Mouse (Mus musculus): Measurements from ENCODE around the gene Fgf5. TPM values are rescaled to one million over a fixed set of nuclear protein-coding genes. Genes with fewer than 3 reads are reported as not detected.

Fgf5 gene
- polyA plus RNA-seq, 1 experiment from 2014 or later = 0.44 TPM

DNA sequence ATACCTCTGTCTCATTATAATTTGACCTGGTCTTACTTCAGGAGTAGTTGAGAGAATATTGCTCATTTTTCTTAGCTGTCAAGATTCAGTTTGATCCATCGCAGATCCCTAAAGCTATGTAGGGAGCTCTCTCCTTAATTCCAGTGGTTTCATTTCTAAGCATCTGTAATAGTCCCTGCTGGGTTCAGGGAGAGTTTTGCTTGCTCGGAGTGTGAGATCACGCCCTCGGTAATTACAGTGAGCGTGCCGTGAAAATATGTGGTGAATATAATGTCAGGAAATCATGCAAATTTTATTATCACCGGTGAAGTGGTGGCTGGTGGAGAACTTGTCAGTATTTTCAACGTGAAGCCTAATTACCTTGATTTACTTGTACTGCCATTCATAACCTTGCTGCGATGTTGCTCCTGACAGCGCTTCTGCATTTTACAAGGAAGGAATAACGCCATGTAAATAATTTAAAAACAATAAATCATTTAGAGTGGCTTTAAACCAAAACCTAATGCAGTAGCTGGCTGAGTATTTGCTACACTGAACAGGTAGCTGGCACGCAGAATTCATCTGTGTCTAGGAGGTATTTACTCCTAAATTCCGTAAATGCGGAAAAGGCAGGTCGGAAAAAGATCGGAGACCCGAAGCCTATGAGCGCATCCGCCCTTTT is 38.5 kb downstream of the Fgf5 start:
- peaks cover 33% of the 10 kb centered on the region for H3K27me3 ChIP-seq (ENCODE audit: control insufficient read depth, insufficient read depth, low read length)
- peaks cover 11% of the 10 kb centered on the region; the same call in 1 of the 2 replicates for H3K4me1 ChIP-seq (replicated peaks; ENCODE audit: control insufficient read depth, insufficient read depth, low read length)
- no peaks in the 10 kb centered on the region for H3K9me3 ChIP-seq (ENCODE audit: control insufficient read depth, low read length)
- peak overlapping the region; percentile 25 for H3K4me3 ChIP-seq (replicated peaks; ENCODE audit: low read length)
- DNase-seq (ENCODE audit: low spot score) (peak; percentile 43), ATAC-seq (ENCODE audit: low FRiP score) (no peak)
- 3% methylated on average over 19 of the region's 19 CpGs for WGBS
- H3K27ac ChIP-seq = no peak overlapping the region
- H3K36me3 ChIP-seq (replicated peaks; ENCODE audit: control insufficient read depth, insufficient read depth) = no peaks in the 10 kb centered on the region
- H3K4me2 ChIP-seq (replicated peaks) = peak overlapping the region; percentile 44
- H3K9ac ChIP-seq = no peak overlapping the region

DNA sequence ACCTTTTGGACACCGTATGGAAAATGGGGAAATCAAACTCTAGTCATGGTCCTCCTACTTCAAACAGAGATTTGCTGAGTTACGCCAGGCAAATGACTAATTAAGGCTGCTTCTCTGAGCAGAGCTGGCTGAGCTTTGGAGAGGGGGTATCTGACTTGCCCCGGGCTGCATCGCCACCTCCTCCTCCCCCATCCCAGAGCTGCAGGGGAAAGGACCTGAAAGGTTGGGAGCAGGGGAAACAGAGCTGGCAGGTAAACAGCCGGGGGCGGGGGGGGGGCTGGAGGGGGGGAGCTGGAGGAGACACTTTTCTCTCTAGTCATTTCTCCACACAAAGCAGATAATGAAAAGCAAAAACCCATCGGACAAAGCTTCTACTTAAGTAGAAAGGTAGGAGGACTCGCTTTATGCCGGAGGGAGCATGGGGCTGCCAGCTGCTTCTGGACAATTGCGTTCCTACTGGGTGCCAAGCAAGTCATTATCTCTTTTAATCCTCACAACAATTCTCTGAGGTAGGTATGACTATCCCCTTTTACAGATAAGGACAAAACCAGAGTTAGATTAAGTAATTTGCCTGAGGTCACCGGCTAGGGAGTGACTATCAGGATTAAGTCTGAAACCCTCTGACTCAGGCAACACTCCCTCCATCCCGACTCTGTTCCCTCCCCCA is 39.2 kb downstream of the Fgf5 start:
- 3% methylated on average over 12 of the region's 12 CpGs for WGBS
- no peaks in the 10 kb centered on the region for H3K9me3 ChIP-seq (ENCODE audit: control insufficient read depth, low read length)
- DNase-seq (ENCODE audit: low spot score) = no peak
- peaks cover 11% of the 10 kb centered on the region; the same call in 1 of the 2 replicates for H3K4me1 ChIP-seq (replicated peaks; ENCODE audit: control insufficient read depth, insufficient read depth, low read length)
- peaks cover 33% of the 10 kb centered on the region for H3K27me3 ChIP-seq (ENCODE audit: control insufficient read depth, insufficient read depth, low read length)
- H3K4me3 ChIP-seq (replicated peaks; ENCODE audit: low read length) = peak overlapping the region; percentile 25
- H3K27ac ChIP-seq = no peak overlapping the region
- peak overlapping the region; percentile 44 for H3K4me2 ChIP-seq (replicated peaks)
- no peaks in the 10 kb centered on the region for H3K36me3 ChIP-seq (replicated peaks; ENCODE audit: control insufficient read depth, insufficient read depth)
- no peak overlapping the region for H3K9ac ChIP-seq
- no peak for ATAC-seq (ENCODE audit: low FRiP score)

DNA sequence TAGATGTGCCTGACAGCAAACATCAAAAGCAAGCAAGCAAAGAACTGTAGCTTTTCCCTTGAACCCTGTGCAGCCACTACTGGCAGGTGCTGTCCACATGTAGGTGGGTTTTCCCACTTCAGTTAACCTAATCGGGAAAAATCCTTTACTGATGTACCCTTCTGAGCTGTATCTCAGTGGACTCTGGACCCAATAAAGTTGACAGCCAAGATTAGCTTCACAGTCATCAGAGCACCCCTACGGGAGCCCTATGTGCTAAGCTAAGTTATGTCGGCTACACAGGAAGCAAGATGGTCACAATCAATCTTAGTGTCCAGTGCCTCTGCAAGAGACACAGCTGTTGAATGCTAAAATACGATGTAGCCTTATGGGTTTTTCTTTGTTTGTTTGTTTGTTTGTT is 46.1 kb downstream of the Fgf5 start:
- Histone ChIP-seq H3K9ac (no peak overlapping the region), H3K27ac (no peak overlapping the region), H3K9me3 (ENCODE audit: control insufficient read depth, low read length) (no peaks in the 10 kb centered on the region), H3K4me1 (replicated peaks; ENCODE audit: control insufficient read depth, insufficient read depth, low read length) (no peaks in the 10 kb centered on the region), H3K4me3 (replicated peaks; ENCODE audit: low read length) (no peak overlapping the region), H3K36me3 (replicated peaks; ENCODE audit: control insufficient read depth, insufficient read depth) (no peaks in the 10 kb centered on the region), H3K27me3 (ENCODE audit: control insufficient read depth, insufficient read depth, low read length) (no peaks in the 10 kb centered on the region), H3K4me2 (replicated peaks) (no peak overlapping the region)
- DNase-seq (ENCODE audit: low spot score) (no peak), ATAC-seq (ENCODE audit: low FRiP score) (no peak)
- 90% methylated on average over 4 of the region's 4 CpGs for WGBS

DNA sequence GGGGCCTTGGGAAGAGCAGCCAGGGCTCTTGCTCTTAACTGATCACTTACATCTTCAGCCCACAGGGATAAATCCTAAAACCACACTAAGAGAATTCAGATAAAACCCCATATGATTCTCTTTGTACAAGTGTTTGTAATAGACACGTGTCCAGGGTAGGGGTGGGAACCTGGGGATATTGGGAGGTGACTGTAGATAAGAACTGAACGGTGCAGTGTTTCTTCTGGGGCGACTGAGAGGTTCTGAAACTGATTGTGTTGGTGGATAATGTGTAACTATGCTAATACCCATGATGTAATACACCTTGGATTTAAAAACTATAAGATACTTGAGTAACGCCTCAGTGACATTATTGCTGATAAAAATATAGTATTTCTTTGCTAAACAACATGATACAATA is 51.7 kb downstream of the Fgf5 start:
- ATAC-seq (ENCODE audit: low FRiP score) (no peak), DNase-seq (ENCODE audit: low spot score) (no peak)
- Histone ChIP-seq H3K27me3 (ENCODE audit: control insufficient read depth, insufficient read depth, low read length) (no peaks in the 10 kb centered on the region), H3K36me3 (replicated peaks; ENCODE audit: control insufficient read depth, insufficient read depth) (no peaks in the 10 kb centered on the region), H3K4me2 (replicated peaks) (no peak overlapping the region), H3K9ac (no peak overlapping the region), H3K4me1 (replicated peaks; ENCODE audit: control insufficient read depth, insufficient read depth, low read length) (no peaks in the 10 kb centered on the region; the same call in 1 of the 2 replicates), H3K9me3 (ENCODE audit: control insufficient read depth, low read length) (no peaks in the 10 kb centered on the region), H3K27ac (no peak overlapping the region), H3K4me3 (replicated peaks; ENCODE audit: low read length) (no peak overlapping the region)
- WGBS = 92% methylated on average over 4 of the region's 4 CpGs

DNA sequence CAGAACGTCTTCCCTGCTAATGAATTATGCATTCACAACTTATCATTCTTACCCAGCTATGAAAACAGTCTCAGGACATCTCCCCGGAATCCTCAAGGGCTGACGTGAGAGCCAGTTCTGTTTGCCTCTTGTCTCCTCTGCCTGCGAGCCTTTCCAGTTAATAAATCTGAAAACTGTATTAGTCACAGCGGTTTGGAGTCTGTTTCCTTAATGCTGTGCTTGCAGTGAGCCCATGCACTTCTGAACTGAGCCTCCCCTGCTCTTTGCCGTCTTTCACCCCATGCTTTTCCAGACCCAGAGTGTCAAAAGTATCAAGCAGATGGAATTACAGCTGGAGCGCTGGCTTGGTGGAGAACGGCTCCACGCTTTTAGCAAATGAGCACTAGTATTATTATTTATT is 52.5 kb downstream of the Fgf5 start:
- Histone ChIP-seq H3K9ac (no peak overlapping the region), H3K36me3 (replicated peaks; ENCODE audit: control insufficient read depth, insufficient read depth) (no peaks in the 10 kb centered on the region), H3K27me3 (ENCODE audit: control insufficient read depth, insufficient read depth, low read length) (no peaks in the 10 kb centered on the region), H3K4me1 (replicated peaks; ENCODE audit: control insufficient read depth, insufficient read depth, low read length) (no peaks in the 10 kb centered on the region; the same call in 1 of the 2 replicates), H3K27ac (no peak overlapping the region), H3K9me3 (ENCODE audit: control insufficient read depth, low read length) (no peaks in the 10 kb centered on the region), H3K4me2 (replicated peaks) (peak overlapping the region; percentile 10; the same call in 1 of the 2 replicates), H3K4me3 (replicated peaks; ENCODE audit: low read length) (no peak overlapping the region)
- ATAC-seq (ENCODE audit: low FRiP score) = no peak
- 35% methylated on average over 9 of the region's 9 CpGs for WGBS
- DNase-seq (ENCODE audit: low spot score) = peak; percentile 30

DNA sequence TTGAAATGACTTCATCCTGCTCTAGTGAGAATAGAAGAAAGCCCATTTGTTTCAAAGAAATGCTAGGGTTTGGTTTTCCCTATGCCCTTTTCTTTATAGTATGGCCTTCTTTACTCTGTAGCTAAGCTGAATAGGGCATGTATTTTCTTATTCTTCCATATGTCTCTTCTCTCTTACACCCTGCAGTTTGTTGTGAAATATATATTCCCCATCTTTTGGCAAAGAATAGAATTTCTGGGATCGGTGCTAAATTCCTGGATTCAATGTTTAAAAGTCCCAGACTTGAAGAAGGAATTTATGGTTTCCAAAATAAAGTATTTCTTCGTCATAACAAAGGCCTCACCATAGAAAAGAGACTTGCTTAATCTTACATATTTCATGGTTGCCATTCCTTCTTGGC is 72.6 kb downstream of the Fgf5 start:
- 90% methylated on average over 2 of the region's 2 CpGs for WGBS
- H3K9me3 ChIP-seq (ENCODE audit: control insufficient read depth, low read length) = no peaks in the 10 kb centered on the region
- no peak for ATAC-seq (ENCODE audit: low FRiP score)

More for the DNA sequence above, 72.6 kb downstream of the Fgf5 start:
- H3K4me2 ChIP-seq (replicated peaks) = no peak overlapping the region
- peaks cover 10% of the 10 kb centered on the region; the same call in 1 of the 2 replicates for H3K27me3 ChIP-seq (ENCODE audit: control insufficient read depth, insufficient read depth, low read length)
- no peak overlapping the region for H3K27ac ChIP-seq
- DNase-seq (ENCODE audit: low spot score) = no peak
- 0 out of 2 replicates have a peak, but pooled peaks cover 4% of the 10 kb centered on the region for H3K4me1 ChIP-seq (replicated peaks; ENCODE audit: control insufficient read depth, insufficient read depth, low read length)
- no peaks in the 10 kb centered on the region for H3K36me3 ChIP-seq (replicated peaks; ENCODE audit: control insufficient read depth, insufficient read depth)
- H3K9ac ChIP-seq = no peak overlapping the region
- H3K4me3 ChIP-seq (replicated peaks; ENCODE audit: low read length) = no peak overlapping the region

Other genes starting within 250 kb of the Fgf5 start
- 3.6 and 3.8 TPM in 2 replicates for gene Antxr2, start 223.1 kb upstream of the Fgf5 start, polyA plus RNA-seq (2014; fragmentation: Nextera tagmentation; extraction: Ambion mirVana)
- gene Prdm8, start 87.0 kb upstream of the Fgf5 start, polyA plus RNA-seq (2014; fragmentation: Nextera tagmentation; extraction: Ambion mirVana) = 4.9 and 5.3 TPM in 2 replicates
- 1.6 and 1.8 TPM in 2 replicates for gene Cfap299, start 75.1 kb downstream of the Fgf5 start, polyA plus RNA-seq (2014; fragmentation: Nextera tagmentation; extraction: Ambion mirVana)

Measured in hindbrain, embryonic 14.5 days (tissue).